Mouse (Mus musculus): ENCODE measurements around the gene Tgoln1.

Tgoln1 gene

DNA sequence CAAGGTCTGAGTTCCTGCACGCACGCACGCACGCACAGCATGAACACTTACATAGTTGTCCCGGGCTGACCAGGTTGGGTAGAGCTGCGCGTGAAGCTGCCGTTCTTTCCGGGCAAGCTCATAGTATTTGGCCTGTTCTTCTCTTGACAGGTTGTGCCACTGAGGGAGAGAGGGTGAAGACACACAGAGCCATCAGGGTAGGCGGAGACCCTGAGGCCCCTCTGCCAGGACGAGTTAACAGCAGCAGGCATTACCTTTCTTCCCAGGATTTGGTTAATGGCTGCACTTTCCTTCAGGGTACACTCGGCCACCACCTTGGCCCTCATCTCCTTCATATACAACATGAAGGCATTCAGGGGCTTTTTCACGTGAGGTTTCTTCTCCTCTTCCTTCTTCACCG, 14.2 kb upstream of the Tgoln1 start:
- no peak for DNase-seq (ENCODE audit: extremely low read depth, insufficient read length, low spot score)

DNA sequence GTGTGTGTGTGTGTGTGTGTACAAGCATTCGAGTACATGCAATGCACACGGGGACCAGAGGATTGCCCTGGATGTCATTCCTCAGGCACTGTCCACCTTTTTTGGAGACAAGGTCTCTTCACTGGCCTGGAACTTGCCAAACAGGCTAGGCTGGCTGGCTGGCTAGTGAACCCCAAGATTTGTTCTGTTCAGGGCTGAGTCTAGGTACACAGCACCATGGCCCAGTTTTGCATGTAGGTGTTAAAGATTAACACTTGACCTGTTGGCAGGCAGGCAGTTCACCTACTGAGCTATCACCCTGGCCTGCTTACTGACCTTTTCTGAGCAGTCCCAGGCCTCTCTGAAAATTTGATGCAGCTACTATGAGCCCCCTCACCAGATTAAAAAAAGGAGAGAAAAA, 13.6 kb upstream of the Tgoln1 start:
- DNase-seq (ENCODE audit: extremely low read depth, insufficient read length, low spot score) = no peak

DNA sequence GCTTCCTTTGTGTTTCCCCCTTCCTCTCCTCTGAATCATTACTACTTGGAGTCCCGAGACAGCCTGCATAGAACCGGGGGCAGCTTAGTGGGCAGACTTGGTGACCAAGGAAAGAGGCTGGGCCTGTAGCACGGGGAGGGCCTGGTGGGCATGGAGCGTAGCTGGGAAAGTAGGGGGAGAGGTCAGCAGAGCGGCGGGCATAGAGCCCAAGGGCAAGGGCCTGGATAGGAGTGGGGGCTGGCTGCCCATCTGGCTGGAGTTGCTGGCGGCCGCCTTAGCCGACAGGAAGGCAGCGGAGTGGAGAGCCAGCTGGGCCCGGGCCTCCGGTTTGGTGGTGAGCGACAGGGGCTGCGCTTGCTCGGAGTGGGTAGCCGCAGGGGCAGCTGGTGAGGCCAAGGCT, 10.5 kb upstream of the Tgoln1 start:
- DNase-seq (ENCODE audit: extremely low read depth, insufficient read length, low spot score) = no peak

DNA sequence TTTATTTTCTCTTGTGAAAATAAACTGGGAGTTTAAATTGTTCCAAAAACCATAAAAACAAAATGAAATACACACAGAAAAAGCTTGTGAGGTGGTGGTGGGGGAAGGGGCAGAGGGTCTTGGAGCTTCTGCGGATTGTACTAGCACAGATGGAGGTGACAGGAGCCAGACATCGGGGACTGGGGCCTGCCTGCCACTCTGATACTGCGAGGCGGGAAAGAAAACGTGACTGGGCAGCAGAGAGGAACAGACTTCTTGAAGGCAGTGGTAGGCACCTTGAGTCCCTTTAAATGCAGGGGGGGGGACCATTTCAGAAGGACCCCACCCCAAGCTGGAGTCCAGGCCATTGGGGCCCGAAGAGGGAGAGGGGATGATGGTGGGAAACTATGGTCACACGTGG, 9.6 kb upstream of the Tgoln1 start:
- no peak for DNase-seq (ENCODE audit: extremely low read depth, insufficient read length, low spot score)

DNA sequence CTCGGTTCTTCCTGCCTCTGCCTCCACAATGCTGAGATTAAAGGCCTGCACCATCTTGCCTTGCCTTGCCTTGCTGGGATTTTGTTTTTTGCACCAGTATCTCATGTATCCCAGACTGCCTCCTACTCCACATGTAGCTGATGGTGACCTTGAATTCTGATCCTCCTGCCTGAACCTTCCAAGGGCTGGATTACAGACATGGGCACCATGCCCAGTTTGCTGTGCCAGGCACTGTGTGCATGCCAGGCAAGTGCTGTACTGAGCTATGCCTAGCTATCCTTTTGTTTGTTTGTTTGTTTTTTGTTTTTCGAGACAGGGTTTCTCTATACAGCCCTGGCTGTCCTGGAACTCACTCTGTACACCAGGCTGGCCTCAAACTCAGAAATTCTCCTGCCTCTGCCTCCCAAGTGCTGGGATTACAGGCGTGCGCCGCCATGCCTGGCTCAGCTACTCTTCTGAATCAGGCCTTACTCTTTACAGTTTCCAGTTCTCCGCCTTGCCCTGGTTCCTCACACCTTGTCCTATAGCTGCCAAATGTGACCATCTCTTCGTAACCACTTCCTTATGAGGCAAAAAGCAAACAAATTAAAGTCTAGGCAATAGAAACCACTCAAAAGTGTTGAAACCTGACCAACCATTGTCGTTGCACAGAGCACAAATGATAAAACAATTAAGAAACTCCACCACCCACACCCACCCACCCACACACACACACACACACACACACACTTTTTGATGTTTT, 7.0 kb upstream of the Tgoln1 start:
- DNase-seq (ENCODE audit: extremely low read depth, insufficient read length, low spot score) = no peak

DNA sequence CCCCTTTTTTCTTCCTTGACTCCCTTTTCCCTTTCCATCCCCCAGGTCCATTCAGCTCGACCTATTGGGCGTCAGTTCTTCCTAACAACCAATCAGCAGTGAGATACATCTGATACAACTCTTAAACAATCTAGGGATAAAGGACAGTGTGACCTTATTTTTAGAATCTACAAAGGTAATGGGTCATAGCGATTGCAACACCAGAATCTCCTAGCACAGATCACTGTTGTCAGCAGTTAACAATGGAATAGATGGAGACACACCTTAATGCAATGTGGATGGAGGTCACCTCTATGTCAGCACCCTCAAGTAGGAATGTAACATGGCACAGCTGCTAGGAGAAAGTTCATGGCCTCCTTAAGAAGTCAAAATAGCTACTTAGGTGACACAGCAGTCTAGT, 6.1 kb upstream of the Tgoln1 start:
- DNase-seq (ENCODE audit: extremely low read depth, insufficient read length, low spot score) = no peak

DNA sequence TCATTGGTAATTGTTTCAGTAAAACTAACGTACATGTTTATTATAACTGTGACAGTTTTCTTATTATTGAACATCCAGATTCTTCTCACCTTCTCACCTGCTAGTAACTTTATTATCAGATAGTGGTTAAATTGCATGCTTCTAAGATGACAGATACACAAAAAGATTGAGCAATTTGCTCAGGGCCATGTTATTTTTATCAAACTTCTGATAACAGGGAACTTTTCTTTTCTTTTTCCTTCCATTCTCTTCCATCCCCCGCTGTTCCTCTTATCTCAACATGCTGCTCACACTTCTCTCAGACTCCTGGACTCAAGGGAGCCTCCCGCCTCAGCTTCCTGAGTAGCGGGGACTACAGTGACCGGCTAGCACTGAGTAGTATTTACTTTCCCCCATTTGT, 4.1 kb upstream of the Tgoln1 start:
- DNase-seq (ENCODE audit: extremely low read depth, insufficient read length, low spot score) = no peak

DNA sequence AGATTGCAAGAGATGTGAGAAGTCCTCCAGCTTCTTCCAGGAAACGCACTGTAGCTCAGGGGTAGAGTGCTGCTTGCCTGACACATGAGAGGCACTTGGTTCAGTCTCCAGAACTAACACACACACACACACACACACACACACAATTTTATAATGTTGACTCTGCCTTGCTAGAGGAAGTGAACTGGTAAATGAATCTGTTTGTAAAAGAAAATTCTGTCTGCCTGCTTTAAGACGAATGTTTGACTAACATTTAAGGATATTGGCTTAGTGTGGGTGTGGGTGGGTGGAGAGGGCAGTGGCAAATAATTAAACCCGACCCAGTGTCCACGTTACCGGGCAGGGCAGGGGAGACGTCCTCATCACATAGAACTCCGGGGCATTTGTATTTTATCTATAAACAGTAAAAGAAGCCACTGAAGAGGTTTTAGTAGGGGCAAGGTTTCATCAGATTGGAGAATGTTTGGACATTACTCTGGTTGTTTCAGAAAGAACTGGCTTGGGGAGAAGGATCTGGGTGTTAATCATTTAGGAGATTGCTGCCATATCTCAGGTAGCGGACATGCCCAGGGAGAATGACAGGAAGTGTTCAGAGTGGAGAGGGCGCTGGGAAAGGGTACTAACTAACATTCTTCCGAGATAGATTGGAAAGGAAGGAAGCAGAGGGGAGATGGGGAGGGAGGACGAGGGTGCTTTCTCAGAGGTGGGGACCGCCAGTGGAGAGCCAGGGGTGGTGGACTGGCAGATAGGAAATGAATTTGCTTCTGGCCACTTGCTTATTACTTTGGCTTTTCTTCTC, 3.1 kb upstream of the Tgoln1 start:
- DNase-seq (ENCODE audit: extremely low read depth, insufficient read length, low spot score) = no peak

DNA sequence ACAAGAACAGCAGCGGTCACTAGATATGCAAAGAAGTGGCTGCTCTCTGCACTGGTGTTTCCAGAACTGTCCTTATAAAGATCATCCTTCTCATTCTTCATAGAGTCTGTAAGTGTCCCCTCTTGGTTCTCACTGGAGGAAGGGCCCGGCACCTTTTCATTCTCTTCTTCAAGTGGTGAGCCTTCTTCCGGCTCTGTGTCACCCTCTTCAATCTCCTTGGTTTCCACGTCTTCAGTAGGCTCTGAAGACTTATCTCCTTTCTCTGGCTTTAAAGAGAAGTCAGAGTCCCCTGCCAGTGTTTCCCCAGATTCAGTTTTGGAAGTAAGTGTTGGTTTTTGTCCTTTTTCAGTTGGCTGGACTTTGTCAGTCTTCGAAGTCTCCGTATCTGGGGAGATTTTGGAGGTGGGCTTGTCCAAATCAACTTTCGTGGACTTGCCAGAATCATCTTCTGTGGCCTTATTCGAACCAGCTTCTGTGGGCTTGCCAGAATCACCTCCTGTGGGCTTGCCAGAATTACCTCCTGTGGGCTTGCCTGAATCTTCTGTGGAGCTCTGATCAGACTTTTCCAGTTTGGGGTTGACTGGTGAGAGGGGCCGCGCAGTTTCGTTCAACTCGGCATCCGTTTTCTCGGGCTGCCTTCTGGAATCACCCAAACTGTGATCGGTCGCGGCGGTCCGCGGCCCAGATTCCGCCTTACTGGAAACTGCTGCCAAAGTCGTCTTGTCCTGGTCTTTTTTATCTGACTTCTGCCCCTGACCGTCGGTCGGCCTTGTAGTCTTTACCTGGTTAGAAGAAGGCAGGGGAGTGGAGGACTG, 1.0 kb downstream of the Tgoln1 start:
- no peak for DNase-seq (ENCODE audit: extremely low read depth, insufficient read length, low spot score)

DNA sequence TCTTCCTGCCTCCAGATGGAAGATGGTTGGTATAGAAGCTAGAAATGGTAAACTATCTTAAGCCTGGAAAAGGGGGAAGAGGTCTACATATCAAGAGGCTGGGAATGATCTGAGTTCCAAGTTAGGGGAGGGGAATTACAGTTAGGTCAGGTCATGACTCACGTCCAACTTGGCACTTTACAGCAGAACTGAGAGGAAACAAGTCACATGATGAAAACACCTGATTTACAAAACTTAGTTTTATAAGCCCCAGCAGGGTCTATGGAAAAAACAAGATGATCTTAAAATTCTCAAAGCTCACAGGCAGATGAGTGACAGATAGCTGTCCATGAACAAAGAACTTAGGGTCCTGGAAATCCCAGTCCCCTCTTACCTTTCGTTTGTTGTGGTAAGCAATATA, 1.6 kb downstream of the Tgoln1 start:
- DNase-seq (ENCODE audit: extremely low read depth, insufficient read length, low spot score) = no peak

DNA sequence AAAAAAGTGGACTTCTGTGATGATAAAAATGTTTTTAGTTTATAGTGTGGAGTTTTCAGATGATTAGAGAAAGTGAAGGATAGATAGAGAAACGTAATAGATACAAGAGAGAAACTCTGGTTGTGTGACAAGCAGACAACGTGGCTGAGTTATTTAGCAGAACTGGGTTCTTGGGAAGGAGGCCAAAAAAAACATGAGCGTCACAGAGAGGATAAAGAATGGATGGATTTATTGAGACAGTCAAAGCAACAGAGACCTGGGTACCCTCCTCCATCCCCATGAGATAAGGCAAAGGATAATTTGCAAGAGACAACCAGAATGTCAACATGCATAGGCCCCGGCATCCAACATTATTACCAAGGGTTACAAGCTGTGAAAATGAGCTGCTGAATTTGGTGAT, 6.5 kb downstream of the Tgoln1 start:
- no peak for DNase-seq (ENCODE audit: extremely low read depth, insufficient read length, low spot score)

DNA sequence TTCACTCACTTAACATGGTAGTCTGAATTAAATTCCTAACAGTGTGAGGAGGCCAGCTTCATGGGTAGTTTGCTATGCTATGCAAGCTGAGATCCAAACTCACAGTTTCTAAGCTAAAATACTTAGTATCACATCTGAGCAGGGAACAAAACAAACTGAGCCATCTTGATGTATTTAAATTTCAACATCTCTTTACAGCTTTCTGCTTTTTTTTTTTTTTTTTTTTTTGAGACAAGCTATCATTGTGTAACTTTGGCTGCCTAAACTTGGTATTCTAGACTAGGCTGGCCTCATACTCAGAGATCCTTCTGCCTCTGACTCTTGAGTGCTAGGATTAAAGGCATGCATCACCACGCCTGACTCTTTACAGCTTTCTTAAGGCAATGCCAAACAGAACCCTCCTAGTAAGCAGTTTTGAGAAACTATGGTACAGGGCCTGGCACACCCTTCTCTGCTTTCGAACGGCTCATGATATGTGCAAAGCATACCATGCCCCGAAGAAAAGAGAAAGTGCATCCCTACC, 8.1 kb downstream of the Tgoln1 start:
- no peak for DNase-seq (ENCODE audit: extremely low read depth, insufficient read length, low spot score)

DNA sequence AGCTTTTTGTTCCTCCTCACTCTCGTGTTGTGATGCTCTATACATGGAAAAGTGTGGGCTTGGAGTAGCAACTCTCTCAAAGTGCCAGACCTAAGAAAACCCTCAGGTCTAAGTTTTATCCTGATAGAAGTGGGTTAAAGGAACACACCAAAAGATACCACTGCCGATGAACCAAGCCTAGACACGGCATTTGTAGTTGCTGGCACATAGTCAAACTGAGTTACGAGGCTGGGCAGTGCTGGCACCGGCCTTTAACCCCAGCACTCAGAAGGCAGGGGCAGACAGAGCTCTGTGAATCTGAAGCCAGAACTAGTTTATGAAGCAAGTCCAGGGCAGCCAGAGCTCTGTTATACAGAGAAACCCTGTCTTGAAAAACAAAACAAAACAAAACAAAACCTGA, 9.1 kb downstream of the Tgoln1 start:
- DNase-seq (ENCODE audit: extremely low read depth, insufficient read length, low spot score) = no peak

DNA sequence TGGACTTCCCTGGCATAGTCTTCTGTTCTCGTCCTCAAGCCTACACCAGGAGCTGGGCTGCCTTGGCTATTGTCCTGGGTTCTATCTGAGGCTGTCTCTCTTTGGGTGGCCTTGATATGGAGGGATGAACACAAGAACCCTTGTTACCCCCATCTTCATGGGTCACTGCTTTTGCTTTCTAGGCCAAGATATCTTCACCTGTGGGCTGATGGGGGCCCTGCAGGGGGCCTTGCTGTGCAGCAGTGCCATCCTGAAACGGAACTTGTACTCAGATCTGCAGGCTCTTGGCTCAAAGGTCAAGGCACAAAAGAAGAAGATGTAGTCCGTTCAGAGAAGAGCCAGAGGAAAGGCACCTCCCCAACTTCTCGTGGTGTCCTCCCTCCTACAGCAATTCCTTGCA, 9.7 kb downstream of the Tgoln1 start:
- no peak for DNase-seq (ENCODE audit: extremely low read depth, insufficient read length, low spot score)

DNA sequence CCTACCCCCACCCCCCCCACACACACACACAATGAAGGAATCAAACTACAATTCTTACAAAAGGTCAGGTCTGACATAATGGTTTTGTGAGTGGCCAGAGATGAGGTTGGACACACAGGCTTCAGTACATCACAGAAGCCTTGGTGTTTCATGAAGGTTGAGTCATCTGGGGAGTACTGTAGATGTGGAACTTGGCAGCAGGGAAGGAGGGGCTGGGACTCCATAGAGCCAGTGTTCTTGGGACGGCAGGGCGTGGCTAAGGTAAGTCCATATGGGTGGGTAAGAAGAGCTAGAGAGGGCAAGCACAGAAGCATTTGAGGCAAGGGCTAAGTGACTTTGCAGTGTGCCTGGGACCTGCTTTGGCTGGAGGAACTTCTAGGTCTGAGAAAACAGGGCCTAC, 12.7 kb downstream of the Tgoln1 start:
- DNase-seq (ENCODE audit: extremely low read depth, insufficient read length, low spot score) = no peak

DNA sequence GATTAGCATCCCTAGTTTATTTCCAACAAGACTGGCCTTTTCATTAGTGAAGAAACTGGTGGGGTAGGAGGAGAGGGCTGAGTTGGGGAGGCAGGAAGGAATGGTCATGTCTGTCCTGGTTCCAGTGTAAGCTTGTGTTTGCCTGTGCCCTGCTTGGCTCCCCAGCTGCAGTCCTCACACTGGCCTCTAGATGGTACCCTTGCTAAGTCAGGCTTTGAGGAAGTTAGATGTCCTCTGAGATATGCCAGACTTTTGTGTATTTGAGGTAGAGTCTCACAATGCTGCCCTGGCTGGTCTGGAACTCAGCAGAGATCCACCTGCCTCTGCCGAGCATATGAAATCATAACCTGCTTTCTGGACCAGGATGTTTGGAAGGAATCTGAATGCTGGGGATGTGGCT, 15.1 kb downstream of the Tgoln1 start:
- DNase-seq (ENCODE audit: extremely low read depth, insufficient read length, low spot score) = peak; percentile 43

DNA sequence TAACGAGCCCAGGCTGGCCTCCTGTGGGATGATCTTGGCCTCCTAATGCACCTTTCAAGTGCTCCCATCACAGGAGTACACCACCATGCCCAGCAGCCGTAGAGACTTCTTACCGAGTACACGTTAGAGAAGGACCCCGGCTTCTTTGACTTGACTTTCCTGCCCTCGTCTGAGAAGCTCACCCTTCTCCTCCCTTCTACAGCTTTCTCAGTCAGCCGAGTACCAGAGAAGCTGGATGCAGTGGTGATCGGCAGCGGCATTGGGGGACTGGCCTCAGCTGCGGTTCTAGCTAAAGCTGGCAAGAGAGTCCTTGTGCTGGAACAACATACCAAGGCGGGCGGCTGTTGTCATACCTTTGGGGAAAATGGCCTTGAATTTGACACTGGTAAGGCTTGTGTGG, 16.0 kb downstream of the Tgoln1 start:
- no peak for DNase-seq (ENCODE audit: extremely low read depth, insufficient read length, low spot score)

DNA sequence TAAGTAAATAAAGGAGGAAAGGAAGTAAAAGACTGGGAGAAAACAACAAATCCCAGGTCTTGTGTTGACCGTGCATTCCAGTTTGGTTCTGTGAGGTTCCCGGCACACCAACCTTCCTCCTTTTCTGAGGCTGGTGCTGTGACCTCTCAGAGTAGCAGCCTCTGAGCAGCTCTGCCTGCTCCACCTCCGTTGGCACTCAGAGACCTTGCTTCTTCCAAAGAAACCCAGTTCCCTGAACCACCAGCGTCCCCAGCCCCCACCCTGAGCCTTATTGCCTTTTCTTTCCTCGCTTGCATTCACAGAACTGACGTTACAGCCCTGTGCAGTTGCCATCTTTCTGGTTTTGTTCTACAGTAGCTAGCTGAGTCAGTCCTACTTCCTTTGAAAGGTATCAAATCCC, 16.6 kb downstream of the Tgoln1 start:
- DNase-seq (ENCODE audit: extremely low read depth, insufficient read length, low spot score) = no peak

DNA sequence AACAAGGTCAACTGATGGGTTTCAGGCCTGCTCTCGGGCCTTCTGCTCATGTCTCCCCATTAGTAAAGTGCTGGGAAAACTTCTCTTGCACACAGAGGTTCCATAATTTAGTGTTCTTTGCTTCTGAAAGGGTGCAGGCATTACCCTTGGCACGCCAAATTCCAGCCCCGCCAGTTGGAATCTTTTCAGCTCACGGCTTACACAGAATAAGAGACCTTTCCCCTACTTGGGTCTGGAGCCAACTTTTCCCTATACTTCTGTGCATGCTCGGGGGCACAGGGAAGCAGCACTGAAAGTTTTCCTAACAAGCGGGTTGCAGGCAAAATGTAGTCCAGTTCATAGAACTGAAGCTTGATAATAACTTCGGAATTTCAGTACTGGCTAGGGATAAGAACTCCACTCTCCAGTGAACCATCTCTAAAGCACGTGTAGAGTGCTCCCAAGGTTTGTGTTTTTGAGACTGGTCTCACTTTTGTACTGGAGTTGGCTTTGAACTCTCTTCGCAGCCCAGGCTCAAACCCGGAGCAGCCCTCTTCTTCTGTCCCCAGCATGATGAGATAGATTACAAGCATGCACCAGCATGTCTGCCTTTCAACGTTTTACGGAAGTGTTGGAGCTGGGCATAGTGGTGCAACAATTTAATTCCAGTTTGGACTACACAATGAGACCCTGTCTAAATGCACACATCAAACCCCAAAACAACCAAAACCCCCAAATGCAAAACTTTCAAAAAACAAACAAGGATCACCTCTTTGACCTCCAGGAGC, 17.8 kb downstream of the Tgoln1 start:
- DNase-seq (ENCODE audit: extremely low read depth, insufficient read length, low spot score) = no peak

DNA sequence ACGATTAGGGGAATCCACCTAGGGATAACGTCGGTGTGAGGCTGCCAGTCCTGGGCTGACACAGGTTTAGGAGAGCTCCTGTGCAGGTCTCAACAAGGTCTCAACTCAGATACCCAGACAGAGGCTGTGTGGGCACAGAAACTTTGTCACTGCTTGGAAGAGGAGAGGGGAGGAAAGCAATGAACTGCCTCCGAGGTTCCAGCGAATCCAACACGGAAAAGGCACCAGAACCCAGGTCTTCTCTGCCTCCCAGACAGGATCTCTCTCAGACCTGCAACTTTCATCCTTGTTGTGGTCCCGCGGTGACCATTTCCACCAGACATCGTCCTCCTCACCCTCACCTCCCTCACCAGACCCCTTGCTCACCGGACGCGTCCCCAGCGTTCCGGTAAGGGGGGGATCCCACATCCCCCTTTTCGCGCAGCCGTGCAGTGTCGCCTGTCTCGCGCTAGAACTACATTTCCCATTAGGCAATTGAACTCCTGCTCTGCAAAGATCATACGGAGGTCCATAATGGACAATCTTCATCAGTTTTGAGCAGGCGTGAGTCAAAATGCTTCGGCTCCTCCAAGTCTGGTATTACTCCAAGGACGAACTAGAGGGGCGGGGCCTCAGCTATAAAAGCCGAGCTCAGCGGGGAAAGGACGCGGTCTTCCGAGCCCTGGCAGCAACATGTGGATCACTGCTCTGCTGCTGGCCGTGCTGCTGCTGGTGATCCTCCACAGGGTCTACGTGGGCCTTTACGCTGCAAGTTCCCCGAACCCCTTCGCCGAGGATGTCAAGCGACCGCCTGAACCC, 18.6 kb downstream of the Tgoln1 start, which contains the start of the genes Elmod3 and Retsat:
Elmod3 (minus strand) TSS at position 458 of the 798 bp plus-strand sequence.
Retsat (plus strand) TSS at position 520 of the 798 bp plus-strand sequence.
- peak; percentile 87 for DNase-seq (ENCODE audit: extremely low read depth, insufficient read length, low spot score)
